Mouse (Mus musculus) CH12.LX (cell line): ENCODE data around the gene Slc4a10. TPM values are rescaled to one million over a fixed set of nuclear protein-coding genes. Genes with fewer than 3 reads are reported as not detected.

ENCODE experiments used
- DNase-seq: peaks from one replicate; pipeline ENCODE4 v3.0.0-alpha.2; 2013; ENCODE audit errors: extremely low read depth
- H3K27ac ChIP-seq: 2 replicates; pipeline ENCODE4 v1.5.1; 2012; ENCODE audit warnings: low read depth, mild to moderate bottlenecking, control low read depth, moderate library complexity; ENCODE audit not compliant: insufficient read depth
- H3K27me3 ChIP-seq: replicated peaks from 2 replicates; pipeline ENCODE3; 2012; ENCODE audit warnings: inconsistent platforms
- H3K36me3 ChIP-seq, 2 experiments: replicated peaks in 1 of 2; 2 replicates each; pipeline versions ENCODE3 to v1.6.1; 2012; ENCODE audit warnings: inconsistent platforms in 1 of 2, low read length in 1 of 2, mild to moderate bottlenecking in 1 of 2, mixed read lengths in 1 of 2, moderate library complexity in 1 of 2; ENCODE audit not compliant: control insufficient read depth in 1 of 2, insufficient read depth in 1 of 2
- H3K4me1 ChIP-seq, 2 experiments: 2 replicates each; pipeline ENCODE4 v1.6.1; 2012; ENCODE audit warnings: inconsistent platforms in 1 of 2, moderate library complexity in 1 of 2; ENCODE audit not compliant: insufficient read depth in 2 of 2, control insufficient read depth in 1 of 2
- H3K4me2 ChIP-seq: 2 replicates; pipeline ENCODE4 v1.6.1; 2012; ENCODE audit warnings: low read depth, mild to moderate bottlenecking, control low read depth; ENCODE audit not compliant: poor library complexity, insufficient read depth, severe bottlenecking
- H3K4me3 ChIP-seq, 3 experiments: fragments of 150-350 bp in 1 of 3; sonication (generic) in 1 of 3; replicated peaks in 1 of 3; 2 replicates each; pipeline versions ENCODE3 to v1.5.1; 2011 to 2012; ENCODE audit warnings: low read depth in 2 of 3, low read length in 2 of 3, mild to moderate bottlenecking in 2 of 3, moderate library complexity in 2 of 3, control low read depth in 1 of 3, improper control_type of control experiment in 1 of 3, inconsistent platforms in 1 of 3, mixed read lengths in 1 of 3; ENCODE audit not compliant: poor library complexity in 1 of 3
- H3K79me2 ChIP-seq: replicated peaks from 2 replicates; pipeline ENCODE4 v1.6.1; 2012; ENCODE audit warnings: mild to moderate bottlenecking, moderate library complexity; ENCODE audit not compliant: control insufficient read depth, poor library complexity, insufficient read depth, severe bottlenecking; ENCODE audit errors: extremely low read depth
- H3K9ac ChIP-seq: 2 replicates; pipeline ENCODE4 v1.6.1; 2012; ENCODE audit warnings: low read depth, mild to moderate bottlenecking, control low read depth, moderate library complexity; ENCODE audit not compliant: insufficient read depth
- H3K9me3 ChIP-seq: replicated peaks from 2 replicates; pipeline ENCODE3; 2012; ENCODE audit warnings: low read length, inconsistent platforms, mixed read lengths
- CTCF ChIP-seq, 2 experiments: IDR thresholded peaks in 1 of 2; conservative IDR thresholded peaks in 1 of 2; 2 replicates each; pipeline ENCODE4 v1.5.1; 2011 to 2012; ENCODE audit warnings: low read depth in 2 of 2, low read length in 2 of 2, improper control_type of control experiment in 1 of 2, inconsistent platforms in 1 of 2, mild to moderate bottlenecking in 1 of 2, moderate library complexity in 1 of 2
- E2F4 ChIP-seq: IDR thresholded peaks from 2 replicates; pipeline ENCODE4 v1.6.1; 2011; ENCODE audit warnings: low read depth, low read length, improper control_type of control experiment; ENCODE audit not compliant: insufficient replicate concordance
- ELF1 ChIP-seq: IDR thresholded peaks from 2 replicates; pipeline ENCODE4 v1.6.1; 2014; ENCODE audit warnings: low read depth, mild to moderate bottlenecking, inconsistent platforms, low read length, improper control_type of control experiment
- EP300 ChIP-seq: IDR thresholded peaks from 2 replicates; pipeline ENCODE4 v1.6.1; 2011; ENCODE audit warnings: low read length, improper control_type of control experiment
- ETS1 ChIP-seq: conservative IDR thresholded peaks from 2 replicates; pipeline ENCODE4 v1.6.1; 2012; ENCODE audit warnings: low read depth, mild to moderate bottlenecking, inconsistent platforms, low read length, improper control_type of control experiment, moderate library complexity
- GABPA ChIP-seq: IDR thresholded peaks from 2 replicates; pipeline ENCODE4 v1.6.1; 2012; ENCODE audit warnings: low read depth, low read length, improper control_type of control experiment, inconsistent platforms; ENCODE audit not compliant: insufficient replicate concordance
- HCFC1 ChIP-seq: IDR thresholded peaks from 2 replicates; pipeline ENCODE4 v1.6.1; 2012; ENCODE audit warnings: low read depth, mild to moderate bottlenecking, inconsistent platforms, low read length, improper control_type of control experiment
- IRF4 ChIP-seq: IDR thresholded peaks from 2 replicates; pipeline ENCODE4 v1.6.1; 2014; ENCODE audit warnings: low read depth, mild to moderate bottlenecking, inconsistent platforms, low read length, improper control_type of control experiment
- JUN ChIP-seq: IDR thresholded peaks from 2 replicates; pipeline ENCODE4 v1.6.1; 2011; ENCODE audit warnings: low read depth, mild to moderate bottlenecking, low read length, improper control_type of control experiment, moderate library complexity; ENCODE audit not compliant: insufficient read depth
- MAFK ChIP-seq: IDR thresholded peaks from 2 replicates; pipeline ENCODE4 v1.6.1; 2011; ENCODE audit warnings: low read length, improper control_type of control experiment; ENCODE audit not compliant: insufficient replicate concordance
- MAZ ChIP-seq: IDR thresholded peaks from 2 replicates; pipeline ENCODE4 v1.6.1; 2012; ENCODE audit warnings: low read depth, mild to moderate bottlenecking, inconsistent platforms, low read length, improper control_type of control experiment, moderate library complexity
- MXI1 ChIP-seq: IDR thresholded peaks from 2 replicates; pipeline ENCODE4 v1.6.1; 2011; ENCODE audit warnings: mild to moderate bottlenecking, low read depth, low read length, improper control_type of control experiment
- MYC ChIP-seq: IDR thresholded peaks from 2 replicates; pipeline ENCODE4 v1.6.1; 2011; ENCODE audit warnings: low read depth, mild to moderate bottlenecking, improper control_type of control experiment, low read length
- NRF1 ChIP-seq: IDR thresholded peaks from 2 replicates; pipeline ENCODE4 v1.6.1; 2014; ENCODE audit warnings: low read depth, mild to moderate bottlenecking, inconsistent platforms, low read length, improper control_type of control experiment, moderate library complexity
- PAX5 ChIP-seq: IDR thresholded peaks from 2 replicates; pipeline ENCODE4 v1.6.1; 2012; ENCODE audit warnings: low read length, inconsistent platforms, mixed read lengths
- POLR2A ChIP-seq: IDR thresholded peaks from 2 replicates; pipeline ENCODE4 v1.6.1; 2011; ENCODE audit warnings: low read depth, mild to moderate bottlenecking, improper control_type of control experiment, low read length
- POLR2AphosphoS2 ChIP-seq: IDR thresholded peaks from 2 replicates; pipeline ENCODE4 v1.6.1; 2011; ENCODE audit warnings: low read depth, low read length, improper control_type of control experiment
- RAD21 ChIP-seq: IDR thresholded peaks from 2 replicates; pipeline ENCODE4 v1.6.1; 2011; ENCODE audit warnings: low read depth, mild to moderate bottlenecking, low read length, improper control_type of control experiment, moderate library complexity
- RCOR1 ChIP-seq: conservative IDR thresholded peaks from 2 replicates; pipeline ENCODE4 v1.6.1; 2012; ENCODE audit warnings: low read depth, mild to moderate bottlenecking, inconsistent platforms, low read length, improper control_type of control experiment
- TBP ChIP-seq: conservative IDR thresholded peaks from 2 replicates; pipeline ENCODE4 v1.6.1; 2011; ENCODE audit warnings: low read depth, low read length, improper control_type of control experiment
- UBTF ChIP-seq: IDR thresholded peaks from 2 replicates; pipeline ENCODE4 v1.6.1; 2012; ENCODE audit warnings: low read depth, mild to moderate bottlenecking, inconsistent platforms, low read length, improper control_type of control experiment, moderate library complexity
- USF1 ChIP-seq: IDR thresholded peaks from 2 replicates; pipeline ENCODE4 v1.6.1; 2014; ENCODE audit warnings: low read depth, mild to moderate bottlenecking, inconsistent platforms, low read length, improper control_type of control experiment
- ZC3H11A ChIP-seq: IDR thresholded peaks from 2 replicates; pipeline ENCODE4 v1.6.1; 2012; ENCODE audit warnings: low read depth, mild to moderate bottlenecking, inconsistent platforms, low read length, improper control_type of control experiment
- ZMIZ1 ChIP-seq: IDR thresholded peaks from 2 replicates; pipeline ENCODE4 v1.6.1; 2012; ENCODE audit warnings: low read depth, mild to moderate bottlenecking, inconsistent platforms, low read length, improper control_type of control experiment
- dilution Hi-C: fragments of 300-500 bp; cut with MboI; formaldehyde crosslinking; loops from 2 replicates; pipeline ENCODE4 v1.14.3; 2020; ENCODE audit warnings: low sequenced_read_pairs; ENCODE audit not compliant: extremely low pct_unique_long_range_greater_than_20kb, extremely low pct_ligation_motif_present
- in situ Hi-C: fragments of 300-500 bp; cut with MboI; formaldehyde crosslinking; loops from 3 replicates; pipeline ENCODE4 v1.14.3; 2019; ENCODE audit warnings: low sequenced_read_pairs, low pct_ligation_motif_present, low pct_unique_long_range_greater_than_20kb, mixed read lengths
- polyA plus RNA-seq: library from polyadenylated mRNA; unstranded; fragments of >175 nt; gene quantifications from 2 replicates; pipeline ENCODE4 v1.2.1, GENCODE M21; 2012; ENCODE audit warnings: low read depth; ENCODE audit not compliant: insufficient read length
- total RNA-seq, 2 experiments: library from RNA; depleted of rRNA; stranded (reverse); fragments of 300-350 nt in 1 of 2; fragments of >200 nt in 1 of 2; gene quantifications; 2 replicates each; pipeline ENCODE4 v1.2.3; 2012 to 2014

Slc4a10 gene
- total and polyA plus RNA-seq, 3 experiments: not detected

GRCm38 (mm10) chr2:62355766-62356165 is 309.5 kb downstream of the Slc4a10 start:
- no peak overlapping the region for H3K27ac ChIP-seq
- DNase-seq: no peak
- H3K9me3 ChIP-seq: no peaks in the 10 kb centered on the region
- in situ Hi-C loops (no loop called here), dilution Hi-C loops (no loop called here)
- no peaks in the 10 kb centered on the region for H3K79me2 ChIP-seq
- no peaks in the 10 kb centered on the region for H3K27me3 ChIP-seq
- H3K4me1 ChIP-seq: no peaks in the 10 kb centered on the region
- H3K4me3 ChIP-seq: no peak overlapping the region
- H3K9ac ChIP-seq: no peak overlapping the region
- TF ChIP-seq E2F4 (no peak), HCFC1 (no peak), POLR2A (no peak), MAZ (no peak), POLR2AphosphoS2 (no peak), MXI1 (no peak), UBTF (no peak), ETS1 (no peak), NRF1 (no peak), RCOR1 (no peak), ZMIZ1 (no peak), MYC (no peak), JUN (no peak), MAFK (no peak), RAD21 (no peak), CTCF (conservative IDR thresholded peaks at IDR 0.05 in 1 of 2, IDR thresholded peaks at IDR 0.05 in 1 of 2; ENCODE audit: low read depth in 2 of 2, low read length in 2 of 2) (no peak), USF1 (no peak), TBP (no peak), IRF4 (no peak)
- H3K36me3 ChIP-seq: no peaks in the 10 kb centered on the region
- H3K4me2 ChIP-seq: no peak overlapping the region

GRCm38 (mm10) chr2:62356606-62357005 is 310.3 kb downstream of the Slc4a10 start:
- in situ Hi-C loops: no loop called here
- no peaks in the 10 kb centered on the region for H3K36me3 ChIP-seq
- H3K79me2 ChIP-seq: no peaks in the 10 kb centered on the region
- H3K9me3 ChIP-seq: no peaks in the 10 kb centered on the region
- no peak overlapping the region for H3K9ac ChIP-seq
- H3K27me3 ChIP-seq: no peaks in the 10 kb centered on the region
- H3K4me1 ChIP-seq: no peaks in the 10 kb centered on the region
- TF ChIP-seq ZMIZ1: no peak
- TF ChIP-seq ELF1: no peak
- TF ChIP-seq PAX5: no peak
- TF ChIP-seq EP300: no peak
- TF ChIP-seq USF1: no peak
- TF ChIP-seq MYC: no peak
- no peak for TF ChIP-seq RAD21
- no peak for TF ChIP-seq GABPA
- no peak for TF ChIP-seq HCFC1
- no peak for TF ChIP-seq ZC3H11A
- no peak for TF ChIP-seq POLR2AphosphoS2
- DNase-seq: no peak
- dilution Hi-C loops: no loop called here
- H3K4me2 ChIP-seq: no peak overlapping the region
- no peak overlapping the region for H3K4me3 ChIP-seq
- no peak overlapping the region for H3K27ac ChIP-seq
